Mouse (Mus musculus): ENCODE results near the gene Palm. TPM values are rescaled to one million over a fixed set of nuclear protein-coding genes. Genes with fewer than 3 reads are reported as not detected.

Gene Palm
- total RNA-seq, 2 experiments from 2014 or later = 69.6 to 80.2 TPM

- no peak for DNase-seq
Measured at GRCm38 (mm10) chr10:79823011-79823410, 29.6 kb downstream of the Palm start.

GRCm38 (mm10) chr10:79824413-79824812, 31.0 kb downstream of the Palm start:
- no peak for DNase-seq

DNA sequence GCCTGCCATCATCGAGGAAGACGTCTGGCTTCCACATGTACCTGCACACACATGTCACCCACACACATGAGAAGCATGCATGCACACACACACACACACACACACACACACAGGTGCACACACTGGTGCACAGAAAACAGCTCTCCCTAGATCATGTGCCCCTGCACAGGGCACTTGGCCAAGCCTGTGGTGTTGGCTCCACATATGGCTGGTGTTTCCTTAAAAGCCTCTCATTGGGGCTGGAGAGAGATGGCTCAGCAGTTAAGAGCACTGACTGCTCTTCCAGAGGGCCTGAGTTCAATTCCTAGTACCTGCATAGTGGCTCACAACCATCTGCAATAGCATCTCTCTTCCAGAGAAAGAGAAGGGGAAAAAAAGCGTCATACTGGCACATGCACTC, 38.2 kb downstream of the Palm start:
- DNase-seq = no peak

GRCm38 (mm10) chr10:79832026-79832785, 38.8 kb downstream of the Palm start:
- DNase-seq = no peak

DNA sequence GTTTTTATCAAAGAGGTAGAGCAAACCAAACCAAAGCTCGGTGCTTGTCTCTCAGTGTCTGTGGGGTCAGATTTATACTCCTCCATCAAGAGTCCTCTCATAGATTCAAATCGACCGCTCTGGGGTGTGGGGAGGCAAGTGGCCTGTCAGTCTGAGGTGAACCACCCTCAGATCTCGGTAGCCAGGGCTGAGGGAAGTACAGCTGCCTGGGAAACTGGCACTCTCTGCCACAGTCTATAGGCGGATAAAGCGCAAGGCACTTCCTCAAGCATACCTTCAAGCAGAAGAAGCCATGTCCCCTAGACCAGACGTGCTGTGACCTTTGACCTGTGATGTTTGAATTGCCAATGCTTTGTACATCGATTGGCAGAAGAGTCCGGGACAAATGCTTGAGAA, 39.4 kb downstream of the Palm start:
- no peak for DNase-seq

DNA sequence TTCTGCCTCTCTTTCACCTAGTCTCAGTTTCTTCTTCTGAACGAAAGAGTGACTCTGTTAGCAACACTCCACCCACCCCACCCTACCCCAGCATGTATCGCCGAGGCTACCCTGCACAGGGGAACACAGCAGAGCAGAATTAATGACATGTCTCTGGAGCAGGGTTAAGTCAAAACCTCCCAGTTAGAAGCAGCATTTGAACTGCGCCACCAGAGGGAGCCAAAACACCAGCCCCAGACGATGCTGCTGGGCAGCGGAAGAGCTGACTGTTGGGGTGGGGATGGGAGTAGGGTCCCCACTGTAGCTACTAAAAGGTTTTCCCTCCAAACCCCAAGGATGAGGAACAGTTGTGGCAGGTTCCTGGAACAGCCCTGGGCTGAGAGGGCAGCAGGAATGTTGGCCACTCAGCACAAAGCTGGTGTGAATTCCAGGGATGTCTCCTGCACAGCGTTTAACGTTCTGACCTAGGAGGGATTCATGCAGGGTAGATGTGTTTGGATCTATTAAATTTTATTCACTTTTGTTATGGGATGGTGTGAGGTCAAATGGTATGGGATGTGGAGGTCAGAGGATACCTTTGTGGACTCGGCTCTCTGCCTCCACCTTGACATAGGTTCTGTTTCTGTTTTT, 41.5 kb downstream of the Palm start:
- peak; percentile 85 for DNase-seq

- no peak for DNase-seq
Measured at GRCm38 (mm10) chr10:79836918-79837317, 43.5 kb downstream of the Palm start.

- no peak for DNase-seq
Measured at GRCm38 (mm10) chr10:79838151-79838550, 44.8 kb downstream of the Palm start.

GRCm38 (mm10) chr10:79840091-79840490, 46.7 kb downstream of the Palm start:
- no peak for DNase-seq

DNA sequence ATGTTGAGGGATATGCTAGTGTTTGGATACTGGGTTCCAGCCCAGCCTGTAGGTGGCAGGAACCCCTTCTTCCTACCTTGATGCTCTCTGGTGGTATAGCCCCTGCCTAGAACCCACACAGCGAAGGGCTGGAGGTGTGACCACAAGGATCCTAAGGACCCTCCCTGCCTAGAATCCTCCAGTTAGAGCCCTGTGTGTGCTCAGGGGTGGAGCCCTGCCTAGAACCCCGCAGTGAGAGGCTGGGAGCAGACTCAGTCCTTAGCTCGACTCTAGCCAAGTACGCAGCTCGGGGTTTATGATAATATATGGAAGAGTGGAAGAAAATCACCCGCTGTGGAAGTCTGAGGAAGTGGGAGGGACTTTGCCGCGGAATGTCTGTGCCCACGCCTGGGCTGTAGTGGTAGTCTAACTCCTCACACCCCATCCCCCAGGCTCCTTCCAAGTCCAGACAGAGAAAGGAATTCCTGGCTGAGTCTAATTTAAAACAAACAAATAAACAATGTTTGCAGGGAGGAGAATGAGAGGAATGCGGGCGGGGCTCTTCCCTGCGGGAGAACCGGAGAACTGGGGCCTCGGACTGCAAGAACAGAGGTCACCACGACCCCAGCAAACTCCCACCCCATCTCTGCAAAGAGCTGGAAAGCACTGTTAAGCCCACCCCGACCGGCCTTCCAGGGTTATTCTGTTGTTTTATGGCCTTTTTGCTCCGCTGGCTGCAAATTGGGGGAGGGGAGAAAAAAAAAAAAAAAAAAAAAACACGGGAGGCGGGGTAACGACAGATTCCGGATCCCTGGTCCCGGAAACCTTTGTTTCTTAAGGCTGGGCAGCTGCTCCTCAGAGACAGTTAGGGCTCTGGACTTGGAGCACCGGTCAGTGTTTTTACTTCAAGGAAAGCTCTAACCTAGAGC, 47.5 kb downstream of the Palm start:
- DNase-seq = peak; percentile 72

DNA sequence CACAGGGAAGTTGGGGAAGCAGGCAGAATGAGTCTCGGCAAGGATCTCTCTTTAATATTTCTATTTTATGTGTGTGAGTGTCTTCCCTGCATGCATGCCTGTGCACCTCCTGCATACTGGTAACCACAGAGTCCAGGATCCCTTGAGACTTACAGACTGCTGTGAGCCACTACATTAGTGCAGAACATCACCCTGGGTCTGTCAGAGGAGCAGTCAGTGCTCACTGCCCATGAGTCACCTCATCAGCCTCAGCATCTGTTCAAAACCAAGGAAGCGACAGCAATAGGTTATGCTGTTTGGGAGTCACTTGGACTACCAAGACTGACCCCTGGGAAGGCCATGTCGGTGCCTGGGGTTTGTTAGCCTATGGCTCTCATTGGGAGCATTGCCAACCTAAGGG, 49.0 kb downstream of the Palm start:
- no peak for DNase-seq

DNA sequence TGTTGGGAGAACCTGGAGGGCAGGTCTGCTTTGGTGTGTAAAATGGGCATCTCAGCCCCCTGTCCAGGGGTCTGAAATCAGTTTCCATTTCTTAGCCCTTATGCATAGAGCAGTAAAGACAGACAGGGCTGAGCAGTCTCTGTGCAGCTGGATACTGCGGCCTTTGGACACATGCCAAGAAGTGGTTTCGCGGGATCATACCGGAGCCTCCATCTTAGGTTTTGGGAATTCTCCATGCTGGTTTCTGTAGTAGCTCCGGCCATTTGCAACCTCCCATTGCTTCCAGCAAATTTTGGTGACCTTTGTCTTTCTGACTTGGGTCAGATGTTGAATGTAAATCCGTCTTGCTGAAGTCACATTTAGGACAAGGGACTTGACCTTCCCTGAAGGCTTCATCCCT, 50.1 kb downstream of the Palm start:
- peak; percentile 65 for DNase-seq

- no peak for DNase-seq
Measured at GRCm38 (mm10) chr10:79846553-79846952, 53.2 kb downstream of the Palm start.

GRCm38 (mm10) chr10:79849941-79850628, 56.7 kb downstream of the Palm start:
- no peak for DNase-seq

- DNase-seq = no peak
Measured at GRCm38 (mm10) chr10:79851653-79852052, 58.3 kb downstream of the Palm start.

DNA sequence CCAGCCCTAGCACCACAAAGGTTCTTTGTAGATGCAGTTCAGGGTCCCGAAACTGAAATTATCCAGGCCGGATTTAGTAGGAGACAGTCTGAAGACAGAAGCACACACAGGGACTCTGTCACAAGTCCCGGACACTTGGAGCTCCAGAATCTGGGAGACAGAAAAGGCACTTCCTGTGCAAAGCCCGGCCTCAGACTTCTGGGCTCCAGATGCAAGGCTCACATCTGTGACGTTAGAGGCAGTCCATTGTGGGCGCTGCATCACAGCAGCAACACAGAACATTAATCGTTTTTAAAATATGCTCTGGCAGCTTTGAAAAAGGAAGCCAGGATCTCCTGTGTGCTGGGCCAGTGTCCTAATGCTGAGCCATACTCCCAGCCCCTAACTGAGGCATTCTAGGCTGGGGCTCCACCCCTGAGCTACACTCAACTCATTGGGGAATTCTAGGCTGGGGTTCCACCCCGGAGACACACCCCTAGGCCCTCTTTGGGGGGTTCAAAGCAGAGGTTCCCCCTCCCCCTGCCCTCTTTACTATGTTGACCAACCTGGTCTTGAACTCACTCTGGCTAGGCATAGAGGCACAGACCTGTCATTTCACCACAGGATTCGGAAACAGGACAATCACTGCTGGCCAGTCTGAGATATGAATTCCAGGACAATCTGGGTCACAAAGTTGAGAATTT, 58.9 kb downstream of the Palm start:
- DNase-seq = peak; percentile 44

- DNase-seq = no peak
Measured at GRCm38 (mm10) chr10:79852827-79853226, 59.5 kb downstream of the Palm start.

GRCm38 (mm10) chr10:79853392-79853791, 60.0 kb downstream of the Palm start:
- DNase-seq = peak; percentile 99

GRCm38 (mm10) chr10:79853860-79854795, 60.8 kb downstream of the Palm start, which contains the start of gene Ptbp1:
Gene Ptbp1, plus strand, starts transcription at chr10:79854427.
- DNase-seq = peak; percentile 100

DNA sequence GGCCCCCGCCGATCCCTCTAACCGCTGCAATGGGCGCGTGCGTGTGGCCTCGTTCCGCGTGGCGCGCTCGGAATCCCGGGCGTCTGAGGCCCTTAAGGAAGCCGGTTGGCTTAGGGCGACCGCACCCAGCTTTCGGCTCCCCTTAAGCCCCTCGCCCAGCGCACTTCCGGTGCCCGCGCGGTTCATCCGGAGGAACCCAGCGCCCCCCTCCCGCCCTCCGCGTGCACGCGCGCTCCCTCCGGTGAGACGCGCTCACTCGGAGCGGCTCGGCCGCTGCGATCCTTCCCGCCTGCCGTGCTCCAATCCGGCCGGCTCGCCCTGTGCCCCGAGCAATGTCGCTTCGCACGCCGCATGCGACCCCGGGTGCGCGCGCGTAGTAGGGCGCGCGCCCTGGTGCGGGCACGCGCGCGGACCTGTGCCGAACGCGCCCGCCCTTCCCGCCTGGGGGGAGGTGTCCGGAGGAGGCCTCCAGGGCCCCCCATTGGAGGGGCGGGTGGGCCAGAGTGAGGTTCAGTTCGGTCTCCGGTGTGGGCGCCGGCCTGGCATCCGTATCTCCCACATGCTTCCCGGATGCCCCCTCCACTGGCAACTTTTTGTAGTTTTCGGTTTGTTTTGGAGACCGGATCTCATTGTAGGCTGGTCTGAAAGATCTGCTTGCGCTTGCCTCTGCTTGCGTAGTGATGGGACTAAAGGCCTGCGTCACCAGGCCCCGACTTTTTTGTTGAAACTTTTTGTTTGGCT, 61.6 kb downstream of the Palm start:
- peak; percentile 80 for DNase-seq
